Mouse (Mus musculus): ENCODE results near the gene Dnah5. TPM values are rescaled to one million over a fixed set of nuclear protein-coding genes. Genes with fewer than 3 reads are reported as not detected.

Dnah5 gene
- polyA plus RNA-seq, 1 experiment from 2014 or later, result not detected

- no peaks in the 10 kb centered on the region for H3K4me1 ChIP-seq
- no peak overlapping the region for H3K27ac ChIP-seq (replicated peaks)
- no peaks in the 10 kb centered on the region for H3K36me3 ChIP-seq
- no peaks in the 10 kb centered on the region for H3K27me3 ChIP-seq (replicated peaks)
- H3K4me3 ChIP-seq, result no peak overlapping the region
- WGBS, result 49% methylated on average over 6 of the region's 6 CpGs
- no peaks in the 10 kb centered on the region for H3K9me3 ChIP-seq
- ATAC-seq (ENCODE audit: extremely low read depth, insufficient number of reproducible peaks, low FRiP score, low TSS enrichment), result no peak
- H3K9ac ChIP-seq, result no peak overlapping the region
- no peak overlapping the region for H3K4me2 ChIP-seq
Observed at GRCm38 (mm10) chr15:28473749-28474390, 270.3 kb downstream of the Dnah5 start.

- H3K4me1 ChIP-seq, result no peaks in the 10 kb centered on the region
- H3K4me3 ChIP-seq, result no peak overlapping the region
- ATAC-seq (ENCODE audit: extremely low read depth, insufficient number of reproducible peaks, low FRiP score, low TSS enrichment), result no peak
- no peak overlapping the region for H3K27ac ChIP-seq (replicated peaks)
- H3K4me2 ChIP-seq, result no peak overlapping the region
- H3K27me3 ChIP-seq (replicated peaks), result no peaks in the 10 kb centered on the region
- H3K9ac ChIP-seq, result no peak overlapping the region
- H3K36me3 ChIP-seq, result no peaks in the 10 kb centered on the region
- no peaks in the 10 kb centered on the region for H3K9me3 ChIP-seq
- 51% methylated on average over 4 of the region's 4 CpGs for WGBS
Observed at GRCm38 (mm10) chr15:28502820-28503219, 299.3 kb downstream of the Dnah5 start.

- Histone ChIP-seq H3K36me3 (no peaks in the 10 kb centered on the region), H3K9me3 (no peaks in the 10 kb centered on the region), H3K4me2 (no peak overlapping the region), H3K4me3 (no peak overlapping the region), H3K27me3 (replicated peaks) (no peaks in the 10 kb centered on the region), H3K27ac (replicated peaks) (no peak overlapping the region), H3K4me1 (no peaks in the 10 kb centered on the region; the same call in 1 of the 2 replicates), H3K9ac (no peak overlapping the region)
- no peak for ATAC-seq (ENCODE audit: extremely low read depth, insufficient number of reproducible peaks, low FRiP score, low TSS enrichment)
- 52% methylated on average over 4 of the region's 4 CpGs for WGBS
Observed at GRCm38 (mm10) chr15:28515176-28515575, 311.6 kb downstream of the Dnah5 start.

Other genes starting within 250 kb of the Dnah5 start
- 15.7 and 17.5 TPM in 2 replicates for gene Trio, start 177.9 kb upstream of the Dnah5 start, polyA plus RNA-seq (2015; fragmentation: Nextera tagmentation; extraction: Ambion mirVana)

Measured in heart, embryonic 13.5 days (tissue).